Mouse (Mus musculus) adrenal gland, adult (tissue): ENCODE results near the gene Gpx1.
A peak's percentile ranks its signal among the peaks of the same experiment; 100 is the strongest.
"Not testable (repeated sequence)": the region's sequence is repeated elsewhere in the genome, so short reads cannot be mapped to it uniquely, and the experiment has no call there.

Source experiments
- DNase-seq, 2 experiments: peaks; one replicate each; pipeline ENCODE4 v3.0.0; 2022 to 2023; ENCODE audit warnings: low spot score in 1 of 2; ENCODE audit not compliant: inconsistent age in 2 of 2

Gpx1 gene

GRCm38 (mm10) chr9:108338886-108339781 lies at the start of gene Gpx1:
Gene Gpx1 (plus strand): TSS chr9:108338903.
- DNase-seq: peak; percentile 94 to 97

GRCm38 (mm10) chr9:108289347-108289746 lies 49.4 kb upstream of the Gpx1 start:
- DNase-seq: no peak

- peak; percentile 92 to 97 for DNase-seq
Measured at GRCm38 (mm10) chr9:108290016-108290750, 48.5 kb upstream of the Gpx1 start, which contains the start of gene Nicn1. Gene Nicn1 (plus strand): TSS chr9:108290429.

- DNase-seq: no peak
Measured at GRCm38 (mm10) chr9:108290773-108291172, 47.9 kb upstream of the Gpx1 start.

- DNase-seq: no peak
Measured at GRCm38 (mm10) chr9:108296453-108297355, 42.0 kb upstream of the Gpx1 start, which contains the start of gene Amt. Gene Amt (plus strand): TSS chr9:108296853.

GRCm38 (mm10) chr9:108301853-108302252 lies 36.9 kb upstream of the Gpx1 start:
- no peak for DNase-seq

- no peak for DNase-seq
Measured at GRCm38 (mm10) chr9:108304716-108305115, 34.0 kb upstream of the Gpx1 start.

- peak in 1 of 2 experiments; percentile 33 for DNase-seq
Measured at GRCm38 (mm10) chr9:108305170-108305569, 33.5 kb upstream of the Gpx1 start.

GRCm38 (mm10) chr9:108305629-108306520 lies 32.8 kb upstream of the Gpx1 start, which contains the start of the genes Rhoa and Tcta:
Gene Rhoa (plus strand): TSS chr9:108306129.
Gene Tcta (minus strand): TSS chr9:108306160.
- peak; percentile 99 to 100 for DNase-seq

GRCm38 (mm10) chr9:108306571-108306980 lies 32.1 kb upstream of the Gpx1 start:
- DNase-seq: peak; percentile 87 to 94

- no peak for DNase-seq
Measured at GRCm38 (mm10) chr9:108307021-108307807, 31.5 kb upstream of the Gpx1 start.

- no peak for DNase-seq
Measured at GRCm38 (mm10) chr9:108308141-108308540, 30.6 kb upstream of the Gpx1 start.

GRCm38 (mm10) chr9:108317572-108317971 lies 21.1 kb upstream of the Gpx1 start:
- DNase-seq: no peak

- no peak for DNase-seq
Measured at GRCm38 (mm10) chr9:108318462-108318861, 20.2 kb upstream of the Gpx1 start.

GRCm38 (mm10) chr9:108322054-108322453 lies 16.6 kb upstream of the Gpx1 start:
- not testable (repeated sequence) for DNase-seq

GRCm38 (mm10) chr9:108324784-108325183 lies 13.9 kb upstream of the Gpx1 start:
- DNase-seq: no peak

- DNase-seq: peak in 1 of 2 experiments; percentile 65
Measured at GRCm38 (mm10) chr9:108325811-108326210, 12.9 kb upstream of the Gpx1 start.

GRCm38 (mm10) chr9:108337848-108338550 lies 704 bp upstream of the Gpx1 start:
- no peak for DNase-seq
